In genomic region chr9:17500161-17500756, GRCm38 (mm10) we compare ENCODE assay signal across 13 mouse cellular contexts.
DNase-seq lines count a peak whose midpoint lies in the region; ATAC-seq lines count a peak whose summit lies in the region.
"Had no signal": no experiment of that assay in that cellular context is flagged by ENCODE, and none has a peak within 500 bp of the region (broad histone marks: within the 10 kb centered on the region; RNA-seq: fewer than 3 reads in every experiment).

No protein-coding gene starts in this region.

- no peak overlapping the region for H3K4me3 ChIP-seq in kidney, embryonic 14.5 days (ENCODE audit: low read length)
- no peak overlapping the region for H3K4me3 ChIP-seq in limb, embryonic 13.5 days
- H3K4me3 ChIP-seq in neural tube, embryonic 15.5 days (replicated peaks) = no peak overlapping the region
- H3K4me3 ChIP-seq: embryonic facial prominence, embryonic 15.5 days had no signal

- no peaks in the 10 kb centered on the region for H3K4me1 ChIP-seq in kidney, embryonic 14.5 days (ENCODE audit: control insufficient read depth, insufficient read depth, low read length)
- H3K4me1 ChIP-seq in limb, embryonic 13.5 days = no peaks in the 10 kb centered on the region; the same call in none of the 2 replicates
- H3K4me1 ChIP-seq in neural tube, embryonic 15.5 days = 0 out of 2 replicates have a peak, but pooled peaks cover 4% of the 10 kb centered on the region
- H3K4me1 ChIP-seq: embryonic facial prominence, embryonic 15.5 days had no signal

- no peaks in the 10 kb centered on the region for H3K36me3 ChIP-seq in kidney, embryonic 14.5 days (ENCODE audit: control insufficient read depth, insufficient read depth, low read length)
- H3K36me3 ChIP-seq in limb, embryonic 13.5 days = no peaks in the 10 kb centered on the region
- no peaks in the 10 kb centered on the region for H3K36me3 ChIP-seq in neural tube, embryonic 15.5 days
- H3K36me3 ChIP-seq: embryonic facial prominence, embryonic 15.5 days had no signal

- peak; percentile 95 for ATAC-seq in kidney, embryonic 14.5 days (ENCODE audit: low FRiP score, low TSS enrichment)
- ATAC-seq in limb, embryonic 13.5 days (ENCODE audit: low FRiP score, low read depth) = peak; percentile 92
- ATAC-seq in neural tube, embryonic 15.5 days (ENCODE audit: low FRiP score) = peak; percentile 72

- no peak for DNase-seq in kidney, postnatal 10 days
- DNase-seq in retina, postnatal 1 day = peak; percentile 3
- DNase-seq in retina, embryonic 14.5 days (ENCODE audit: low spot score) = no peak
- DNase-seq in gastrocnemius, adult 8-10 months (ENCODE audit: low spot score in 2 of 2) = no peak
- no peak for DNase-seq in heart, postnatal 25 days (ENCODE audit: low spot score)
- DNase-seq: cerebellum, adult 8-10 months; heart, adult 18-20 months; heart, postnatal 10 days; kidney, adult 11 months had no signal

- WGBS in kidney, embryonic 14.5 days = 22% methylated on average over 7 of the region's 7 CpGs
- WGBS in limb, embryonic 13.5 days = 39% methylated on average over 7 of the region's 7 CpGs
- 28% methylated on average over 7 of the region's 7 CpGs for WGBS in neural tube, embryonic 15.5 days

- no peak overlapping the region for H3K9ac ChIP-seq in kidney, embryonic 14.5 days (ENCODE audit: low read depth, low read length)
- H3K9ac ChIP-seq in limb, embryonic 13.5 days = no peak overlapping the region
- H3K9ac ChIP-seq in neural tube, embryonic 15.5 days (replicated peaks) = no peak overlapping the region
- H3K9ac ChIP-seq: embryonic facial prominence, embryonic 15.5 days had no signal

- H3K27ac ChIP-seq in kidney, embryonic 14.5 days (ENCODE audit: low read depth, low read length) = no peak overlapping the region
- no peak overlapping the region for H3K27ac ChIP-seq in limb, embryonic 13.5 days
- H3K27ac ChIP-seq in neural tube, embryonic 15.5 days (replicated peaks) = no peak overlapping the region
- H3K27ac ChIP-seq: embryonic facial prominence, embryonic 15.5 days had no signal

- H3K4me2 ChIP-seq in kidney, embryonic 14.5 days (replicated peaks; ENCODE audit: low read depth, low read length) = no peak overlapping the region
- H3K4me2 ChIP-seq in limb, embryonic 13.5 days (replicated peaks) = no peak overlapping the region
- no peak overlapping the region for H3K4me2 ChIP-seq in neural tube, embryonic 15.5 days
- H3K4me2 ChIP-seq: embryonic facial prominence, embryonic 15.5 days had no signal

- H3K27me3 ChIP-seq in kidney, embryonic 14.5 days (ENCODE audit: control insufficient read depth, insufficient read depth, low read length) = no peaks in the 10 kb centered on the region
- no peaks in the 10 kb centered on the region for H3K27me3 ChIP-seq in limb, embryonic 13.5 days
- H3K27me3 ChIP-seq in neural tube, embryonic 15.5 days (replicated peaks) = no peaks in the 10 kb centered on the region
- H3K27me3 ChIP-seq: embryonic facial prominence, embryonic 15.5 days had no signal

- no peaks in the 10 kb centered on the region for H3K9me3 ChIP-seq in kidney, embryonic 14.5 days (ENCODE audit: control insufficient read depth, low read length)
- H3K9me3 ChIP-seq in limb, embryonic 13.5 days = no peaks in the 10 kb centered on the region
- no peaks in the 10 kb centered on the region for H3K9me3 ChIP-seq in neural tube, embryonic 15.5 days (replicated peaks)
- H3K9me3 ChIP-seq: embryonic facial prominence, embryonic 15.5 days had no signal

- intact Hi-C loops in heart, postnatal 25 days (cut with DNase I) = no loop called here
